Mouse (Mus musculus) neural tube, embryonic 14.5 days (tissue): ENCODE results near the gene Chn1. TPM values are rescaled to one million over a fixed set of nuclear protein-coding genes. Genes with fewer than 3 reads are reported as not detected.

Experiments used
- ATAC-seq: fragments of 200-750 bp; cut with Nextera tagmentation; 2 replicates; pipeline ENCODE4 v1.8.0; 2017; ENCODE audit warnings: low read depth, mild to moderate bottlenecking, moderate TSS enrichment, moderate library complexity
- H3K27ac ChIP-seq: fragments of 300-500 bp; sonication (generic); 2 replicates; pipeline ENCODE4 v1.5.1; 2014; ENCODE audit warnings: low read depth, mild to moderate bottlenecking, control low read depth, low read length, moderate library complexity, mixed read lengths
- H3K27me3 ChIP-seq: fragments of 300-500 bp; sonication (generic); 2 replicates; pipeline ENCODE4 v1.6.1; 2014; ENCODE audit warnings: low read length; ENCODE audit not compliant: control insufficient read depth, insufficient read depth
- H3K36me3 ChIP-seq: fragments of 300-500 bp; sonication (generic); 2 replicates; pipeline ENCODE4 v1.6.1; 2014; ENCODE audit warnings: low read length, mixed read lengths; ENCODE audit not compliant: control insufficient read depth, insufficient read depth
- H3K4me1 ChIP-seq: fragments of 300-500 bp; sonication (generic); 2 replicates; pipeline ENCODE4 v1.6.1; 2014; ENCODE audit warnings: low read length; ENCODE audit not compliant: control insufficient read depth, insufficient read depth
- H3K4me2 ChIP-seq: fragments of 300-500 bp; sonication (generic); 2 replicates; pipeline ENCODE4 v1.6.1; 2014; ENCODE audit warnings: mild to moderate bottlenecking, low read depth, low read length, control low read depth
- H3K4me3 ChIP-seq: fragments of 300-500 bp; sonication (generic); 2 replicates; pipeline ENCODE4 v1.5.1; 2014; ENCODE audit warnings: low read depth, low read length, control low read depth, mixed read lengths
- H3K9ac ChIP-seq: fragments of 300-500 bp; sonication (generic); replicated peaks from 2 replicates; pipeline ENCODE4 v1.6.1; 2014; ENCODE audit warnings: low read depth, mild to moderate bottlenecking, control low read depth, low read length, mixed read lengths
- H3K9me3 ChIP-seq: fragments of 300-500 bp; sonication (generic); 2 replicates; pipeline ENCODE4 v1.6.1; 2016; ENCODE audit warnings: low read length; ENCODE audit not compliant: control insufficient read depth
- WGBS: fragments of 180-500 bp; shearing (Covaris S2); extraction: QIAGEN DNeasy Blood & Tissue Kit; methylation state at CpG from one replicate; pipeline ENCODE4 v1.1.7; 2014; 5-methylcytosine and 5-hydroxymethylcytosine counted together
- polyA plus RNA-seq: library from polyadenylated mRNA; unstranded; fragments of >200 nt; fragmentation: Nextera tagmentation; extraction: Ambion mirVana; gene quantifications from 2 replicates; pipeline ENCODE4 v1.2.1, GENCODE M21; 2014

The Chn1 gene
- polyA plus RNA-seq, 1 experiment from 2014 or later = 124 TPM

- H3K27ac ChIP-seq = no peak overlapping the region
- H3K4me2 ChIP-seq = no peak overlapping the region
- no peak overlapping the region for H3K9ac ChIP-seq
- H3K9me3 ChIP-seq = no peaks in the 10 kb centered on the region
- H3K4me1 ChIP-seq = no peaks in the 10 kb centered on the region
- H3K27me3 ChIP-seq = no peaks in the 10 kb centered on the region
- ATAC-seq = no peak
- peaks cover 24% of the 10 kb centered on the region for H3K36me3 ChIP-seq
- H3K4me3 ChIP-seq = no peak overlapping the region
- 66% methylated on average over 4 of the region's 4 CpGs for WGBS
Observed at GRCm38 (mm10) chr2:73618486-73619052, 156.6 kb downstream of the Chn1 start.

GRCm38 (mm10) chr2:73616434-73617057 lies 158.6 kb downstream of the Chn1 start:
- H3K4me3 ChIP-seq = no peak overlapping the region
- H3K4me2 ChIP-seq = no peak overlapping the region
- H3K9ac ChIP-seq = no peak overlapping the region
- H3K27me3 ChIP-seq = no peaks in the 10 kb centered on the region
- no peak for ATAC-seq
- H3K9me3 ChIP-seq = no peaks in the 10 kb centered on the region
- no peaks in the 10 kb centered on the region for H3K4me1 ChIP-seq
- peaks cover 28% of the 10 kb centered on the region for H3K36me3 ChIP-seq
- H3K27ac ChIP-seq = no peak overlapping the region
- 85% methylated on average over 17 of the region's 17 CpGs for WGBS

- H3K4me1 ChIP-seq = no peaks in the 10 kb centered on the region
- no peak overlapping the region for H3K4me3 ChIP-seq
- no peak overlapping the region for H3K9ac ChIP-seq
- no peak overlapping the region for H3K4me2 ChIP-seq
- H3K9me3 ChIP-seq = no peaks in the 10 kb centered on the region
- no peak for ATAC-seq
- 89% methylated on average over 5 of the region's 5 CpGs for WGBS
- H3K36me3 ChIP-seq = peaks cover 32% of the 10 kb centered on the region
- H3K27me3 ChIP-seq = no peaks in the 10 kb centered on the region
- H3K27ac ChIP-seq = no peak overlapping the region
Observed at GRCm38 (mm10) chr2:73615456-73615855, 159.7 kb downstream of the Chn1 start.

GRCm38 (mm10) chr2:73614303-73614702 lies 160.8 kb downstream of the Chn1 start:
- Histone ChIP-seq H3K27me3 (no peaks in the 10 kb centered on the region), H3K9me3 (no peaks in the 10 kb centered on the region), H3K36me3 (peaks cover 35% of the 10 kb centered on the region), H3K4me1 (no peaks in the 10 kb centered on the region), H3K27ac (no peak overlapping the region), H3K4me3 (no peak overlapping the region), H3K9ac (no peak overlapping the region), H3K4me2 (no peak overlapping the region)
- ATAC-seq = no peak
- WGBS = 95% methylated on average over 8 of the region's 8 CpGs

- WGBS = 95% methylated on average over 7 of the region's 7 CpGs
- Histone ChIP-seq H3K27ac (no peak overlapping the region), H3K36me3 (peaks cover 35% of the 10 kb centered on the region)
Observed at GRCm38 (mm10) chr2:73612941-73613340, 162.2 kb downstream of the Chn1 start.

GRCm38 (mm10) chr2:73612367-73612914 lies 162.7 kb downstream of the Chn1 start:
- Histone ChIP-seq H3K36me3 (peaks cover 31% of the 10 kb centered on the region), H3K4me2 (no peak overlapping the region), H3K4me1 (no peaks in the 10 kb centered on the region), H3K27me3 (no peaks in the 10 kb centered on the region), H3K27ac (no peak overlapping the region), H3K4me3 (no peak overlapping the region), H3K9me3 (no peaks in the 10 kb centered on the region), H3K9ac (no peak overlapping the region)
- WGBS = 97% methylated on average over 6 of the region's 6 CpGs
- ATAC-seq = no peak

More at GRCm38 (mm10) chr2:73612941-73613340, 162.2 kb downstream of the Chn1 start:
- no peak for ATAC-seq
- no peak overlapping the region for H3K4me3 ChIP-seq
- no peaks in the 10 kb centered on the region for H3K4me1 ChIP-seq
- H3K9me3 ChIP-seq = no peaks in the 10 kb centered on the region
- H3K9ac ChIP-seq = no peak overlapping the region
- no peak overlapping the region for H3K4me2 ChIP-seq
- H3K27me3 ChIP-seq = no peaks in the 10 kb centered on the region

GRCm38 (mm10) chr2:73611798-73612197 lies 163.3 kb downstream of the Chn1 start:
- 72% methylated on average over 6 of the region's 6 CpGs for WGBS
- H3K4me1 ChIP-seq = no peaks in the 10 kb centered on the region
- no peaks in the 10 kb centered on the region for H3K9me3 ChIP-seq

GRCm38 (mm10) chr2:73609724-73610210 lies 165.4 kb downstream of the Chn1 start:
- no peak overlapping the region for H3K4me2 ChIP-seq
- H3K27ac ChIP-seq = no peak overlapping the region
- H3K4me3 ChIP-seq = no peak overlapping the region
- H3K9ac ChIP-seq = no peak overlapping the region
- H3K27me3 ChIP-seq = no peaks in the 10 kb centered on the region
- H3K9me3 ChIP-seq = no peaks in the 10 kb centered on the region
- no peaks in the 10 kb centered on the region for H3K4me1 ChIP-seq
- 90% methylated on average over 3 of the region's 3 CpGs for WGBS
- no peak for ATAC-seq
- H3K36me3 ChIP-seq = peaks cover 24% of the 10 kb centered on the region

More at GRCm38 (mm10) chr2:73611798-73612197, 163.3 kb downstream of the Chn1 start:
- peaks cover 27% of the 10 kb centered on the region for H3K36me3 ChIP-seq
- no peak overlapping the region for H3K4me3 ChIP-seq
- ATAC-seq = no peak
- H3K4me2 ChIP-seq = no peak overlapping the region
- no peaks in the 10 kb centered on the region for H3K27me3 ChIP-seq
- H3K9ac ChIP-seq = no peak overlapping the region
- H3K27ac ChIP-seq = no peak overlapping the region

GRCm38 (mm10) chr2:73609067-73609723 lies 166.0 kb downstream of the Chn1 start:
- Histone ChIP-seq H3K27me3 (no peaks in the 10 kb centered on the region), H3K9ac (no peak overlapping the region), H3K27ac (no peak overlapping the region), H3K9me3 (no peaks in the 10 kb centered on the region), H3K4me2 (no peak overlapping the region), H3K4me1 (no peaks in the 10 kb centered on the region), H3K36me3 (peaks cover 19% of the 10 kb centered on the region), H3K4me3 (no peak overlapping the region)
- ATAC-seq = no peak
- WGBS = 73% methylated on average over 5 of the region's 5 CpGs
